Mouse (Mus musculus) liver, adult 2 months (tissue): ENCODE measurements around the gene Sgms2.

ENCODE experiments used
- CTCF ChIP-seq: fragments of 200-500 bp; IDR thresholded peaks from 2 replicates; pipeline ENCODE4 v1.5.1; 2011; ENCODE audit warnings: low read depth, low read length, control low read depth
- POLR2A ChIP-seq: fragments of 200-500 bp; IDR thresholded peaks from 2 replicates; pipeline ENCODE4 v1.6.1; 2011; ENCODE audit warnings: low read length, control low read depth; ENCODE audit not compliant: insufficient read depth; ENCODE audit errors: extremely low read depth

GRCm38 (mm10) chr3:131483650-131484049, 7.6 kb downstream of the Sgms2 start:
- TF ChIP-seq POLR2A (no peak), CTCF (no peak)
